Mouse (Mus musculus): ENCODE data around the gene Cryba4. TPM values are rescaled to one million over a fixed set of nuclear protein-coding genes. Genes with fewer than 3 reads are reported as not detected.

Cryba4 gene
- total RNA-seq, 2 experiments from 2014 or later, result not detected

GRCm38 (mm10) chr5:112213331-112214240, 38.7 kb downstream of the Cryba4 start:
- ATAC-seq (replicated peaks; ENCODE audit: low FRiP score, low TSS enrichment, poor library complexity, severe bottlenecking), result no peak

GRCm38 (mm10) chr5:112212711-112213264, 39.5 kb downstream of the Cryba4 start:
- ATAC-seq (replicated peaks; ENCODE audit: low FRiP score, low TSS enrichment, poor library complexity, severe bottlenecking), result no peak

- no peak for ATAC-seq (replicated peaks; ENCODE audit: low FRiP score, low TSS enrichment, poor library complexity, severe bottlenecking)
Measured at GRCm38 (mm10) chr5:112211911-112212310, 40.4 kb downstream of the Cryba4 start.

- ATAC-seq (replicated peaks; ENCODE audit: low FRiP score, low TSS enrichment, poor library complexity, severe bottlenecking), result peak; percentile 61; the same call in 1 of the 2 replicates
Measured at GRCm38 (mm10) chr5:112210104-112210503, 42.2 kb downstream of the Cryba4 start.

GRCm38 (mm10) chr5:112208321-112208720, 44.0 kb downstream of the Cryba4 start:
- ATAC-seq (replicated peaks; ENCODE audit: low FRiP score, low TSS enrichment, poor library complexity, severe bottlenecking), result no peak

- no peak for ATAC-seq (replicated peaks; ENCODE audit: low FRiP score, low TSS enrichment, poor library complexity, severe bottlenecking)
Measured at GRCm38 (mm10) chr5:112206543-112207255, 45.6 kb downstream of the Cryba4 start.

- ATAC-seq (replicated peaks; ENCODE audit: low FRiP score, low TSS enrichment, poor library complexity, severe bottlenecking), result no peak
Measured at GRCm38 (mm10) chr5:112199656-112200055, 52.7 kb downstream of the Cryba4 start.

Other genes starting within 250 kb of the Cryba4 start
- not detected in 2 replicates for gene Crybb1, start 3.3 kb upstream of the Cryba4 start, total RNA-seq (2014; fragmentation: Nextera tagmentation)
- gene Crybb1, start 3.3 kb upstream of the Cryba4 start, total RNA-seq (2017), result not detected in 2 replicates
- gene Tpst2, start 24.2 kb upstream of the Cryba4 start, total RNA-seq (2014; fragmentation: Nextera tagmentation), result 37.4 and 43.4 TPM in 2 replicates
- gene Tpst2, start 24.2 kb upstream of the Cryba4 start, total RNA-seq (2017), result 17.6 and 27.3 TPM in 2 replicates
- gene Tfip11, start 73.8 kb upstream of the Cryba4 start, total RNA-seq (2014; fragmentation: Nextera tagmentation), result 32.1 and 33.3 TPM in 2 replicates
- 14.7 and 22.6 TPM in 2 replicates for gene Tfip11, start 73.8 kb upstream of the Cryba4 start, total RNA-seq (2017)
- 17.6 and 30.6 TPM in 2 replicates for gene Srrd, start 90.5 kb upstream of the Cryba4 start, total RNA-seq (2014; fragmentation: Nextera tagmentation)
- gene Srrd, start 90.5 kb upstream of the Cryba4 start, total RNA-seq (2017), result 16.2 and 18.7 TPM in 2 replicates
- 18.6 and 41.1 TPM in 2 replicates for gene Hps4, start 90.6 kb upstream of the Cryba4 start, total RNA-seq (2014; fragmentation: Nextera tagmentation)
- 5.9 and 9.6 TPM in 2 replicates for gene Hps4, start 90.6 kb upstream of the Cryba4 start, total RNA-seq (2017)
- not detected in 2 replicates for gene Gm6583, start 103.5 kb upstream of the Cryba4 start, total RNA-seq (2014; fragmentation: Nextera tagmentation)
- gene Gm6583, start 103.5 kb upstream of the Cryba4 start, total RNA-seq (2017), result not detected in 2 replicates
- not detected in 2 replicates for gene Asphd2, start 142.3 kb upstream of the Cryba4 start, total RNA-seq (2014; fragmentation: Nextera tagmentation)
- not detected in 2 replicates for gene Asphd2, start 142.3 kb upstream of the Cryba4 start, total RNA-seq (2017)
- not detected in 2 replicates for gene Gm6588, start 196.9 kb upstream of the Cryba4 start, total RNA-seq (2014; fragmentation: Nextera tagmentation)
- not detected in 2 replicates for gene Gm6588, start 196.9 kb upstream of the Cryba4 start, total RNA-seq (2017)

All from megakaryocyte-erythroid progenitor cell, adult 5-6 weeks (primary cell).